Mouse (Mus musculus): ENCODE measurements at regions not wholly inside any gene's neighbourhood (a gene's known extent, or its start where the extent isn't known, plus 50 kb on each side); places are given as distances from the start of the nearest gene placed in this dataset.

DNA sequence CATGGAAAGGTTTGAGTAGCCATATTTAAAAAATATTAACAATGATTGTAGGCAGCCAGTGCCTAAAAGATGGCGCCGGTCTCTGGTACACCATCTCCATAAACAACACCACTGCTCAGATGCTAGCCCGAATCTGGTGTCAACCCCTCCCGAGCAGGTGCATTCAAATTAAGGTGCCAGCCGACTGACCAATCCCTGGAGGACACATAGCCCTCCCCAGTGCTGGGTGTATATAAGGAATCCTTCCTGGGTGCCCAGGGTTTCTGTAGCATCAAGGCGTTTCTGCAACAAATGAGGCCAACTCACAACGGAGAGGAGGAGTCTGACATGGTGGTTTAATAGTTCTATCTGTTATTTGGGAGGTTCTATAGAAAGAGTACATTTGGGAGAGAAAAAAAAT lies 1219.6 kb downstream of the Gsdmc2 start:
- Histone ChIP-seq H3K9ac (ENCODE audit: low read depth, low read length) (no peak overlapping the region), H3K9me3 (ENCODE audit: control insufficient read depth, low read length) (no peaks in the 10 kb centered on the region), H3K4me2 (ENCODE audit: low read length) (no peak overlapping the region), H3K27me3 (replicated peaks; ENCODE audit: control insufficient read depth, insufficient read depth, low read length) (no peaks in the 10 kb centered on the region), H3K27ac (ENCODE audit: low read depth, low read length) (no peak overlapping the region), H3K4me1 (ENCODE audit: control insufficient read depth, insufficient read depth, low read depth, low read length) (no peaks in the 10 kb centered on the region), H3K36me3 (ENCODE audit: control insufficient read depth, insufficient read depth, low read length) (no peaks in the 10 kb centered on the region), H3K4me3 (ENCODE audit: low read length) (no peak overlapping the region)
- no peak for ATAC-seq
- 93% methylated on average over 7 of the region's 7 CpGs for WGBS

GRCm38 (mm10) chr15:62616042-62616441 lies 1228.9 kb downstream of the Gsdmc2 start:
- no peak for ATAC-seq
- no peak overlapping the region for H3K27ac ChIP-seq (ENCODE audit: low read depth, low read length)
- no peaks in the 10 kb centered on the region for H3K4me1 ChIP-seq (ENCODE audit: control insufficient read depth, insufficient read depth, low read depth, low read length)
- H3K9me3 ChIP-seq (ENCODE audit: control insufficient read depth, low read length): no peaks in the 10 kb centered on the region
- H3K9ac ChIP-seq (ENCODE audit: low read depth, low read length): no peak overlapping the region
- no peak overlapping the region for H3K4me3 ChIP-seq (ENCODE audit: low read length)
- no peaks in the 10 kb centered on the region for H3K36me3 ChIP-seq (ENCODE audit: control insufficient read depth, insufficient read depth, low read length)
- H3K4me2 ChIP-seq (ENCODE audit: low read length): no peak overlapping the region
- no peaks in the 10 kb centered on the region for H3K27me3 ChIP-seq (replicated peaks; ENCODE audit: control insufficient read depth, insufficient read depth, low read length)
- WGBS: 90% methylated on average over 5 of the region's 5 CpGs

DNA sequence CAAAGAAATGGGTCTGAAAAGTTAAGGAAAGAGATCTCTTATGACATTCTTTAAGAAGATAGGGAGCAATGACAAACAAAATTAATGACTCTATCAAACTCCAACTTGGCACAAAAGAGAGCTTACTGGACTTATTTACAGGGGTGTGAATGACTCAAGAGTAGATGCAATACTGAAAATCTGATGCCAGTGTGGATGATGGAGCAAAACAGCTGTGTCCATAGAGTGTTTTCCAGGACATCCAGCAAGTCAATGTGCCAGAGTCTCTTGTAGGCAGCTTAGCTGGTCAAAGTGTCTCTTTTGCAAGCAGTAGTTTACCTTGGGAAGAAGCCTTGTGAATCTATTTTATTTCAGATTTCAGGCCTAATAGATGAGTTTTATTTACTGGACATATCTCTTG lies 1248.2 kb downstream of the Gsdmc2 start:
- no peak for ATAC-seq
- no peaks in the 10 kb centered on the region for H3K27me3 ChIP-seq (replicated peaks; ENCODE audit: control insufficient read depth, insufficient read depth, low read length)
- no peaks in the 10 kb centered on the region for H3K9me3 ChIP-seq (ENCODE audit: control insufficient read depth, low read length)
- H3K4me2 ChIP-seq (ENCODE audit: low read length): no peak overlapping the region
- no peaks in the 10 kb centered on the region for H3K36me3 ChIP-seq (ENCODE audit: control insufficient read depth, insufficient read depth, low read length)
- no peak overlapping the region for H3K4me3 ChIP-seq (ENCODE audit: low read length)
- no peaks in the 10 kb centered on the region for H3K4me1 ChIP-seq (ENCODE audit: control insufficient read depth, insufficient read depth, low read depth, low read length)
- H3K27ac ChIP-seq (ENCODE audit: low read depth, low read length): no peak overlapping the region
- H3K9ac ChIP-seq (ENCODE audit: low read depth, low read length): no peak overlapping the region

DNA sequence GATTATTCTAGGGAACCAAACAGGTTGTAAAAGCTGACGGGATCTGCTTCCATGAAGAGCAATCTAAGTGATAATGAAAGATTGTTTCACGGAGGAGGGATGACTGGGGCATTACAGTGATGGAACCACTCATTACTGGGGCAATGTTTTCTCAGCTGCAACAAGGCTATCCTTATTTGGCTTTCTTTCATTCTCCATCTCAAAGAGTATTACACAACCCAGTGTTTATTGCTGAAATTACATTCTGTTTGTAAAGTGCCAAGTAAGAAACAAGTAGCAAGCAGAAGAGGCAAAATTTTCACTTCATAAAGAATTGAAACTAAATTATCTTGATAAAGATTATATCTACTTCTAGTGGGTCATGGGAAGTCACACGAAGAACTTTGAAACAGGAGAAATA lies 1256.4 kb downstream of the Gsdmc2 start:
- H3K4me2 ChIP-seq (ENCODE audit: low read length): no peak overlapping the region
- no peak for ATAC-seq
- 82% methylated on average over 3 of the region's 3 CpGs for WGBS
- H3K9me3 ChIP-seq (ENCODE audit: control insufficient read depth, low read length): no peaks in the 10 kb centered on the region
- H3K4me3 ChIP-seq (ENCODE audit: low read length): no peak overlapping the region
- H3K27ac ChIP-seq (ENCODE audit: low read depth, low read length): no peak overlapping the region
- no peaks in the 10 kb centered on the region for H3K36me3 ChIP-seq (ENCODE audit: control insufficient read depth, insufficient read depth, low read length)
- no peaks in the 10 kb centered on the region for H3K27me3 ChIP-seq (replicated peaks; ENCODE audit: control insufficient read depth, insufficient read depth, low read length)
- no peaks in the 10 kb centered on the region for H3K4me1 ChIP-seq (ENCODE audit: control insufficient read depth, insufficient read depth, low read depth, low read length)
- no peak overlapping the region for H3K9ac ChIP-seq (ENCODE audit: low read depth, low read length)

- Histone ChIP-seq H3K27ac (ENCODE audit: low read depth, low read length) (no peak overlapping the region), H3K4me2 (ENCODE audit: low read length) (no peak overlapping the region), H3K9ac (ENCODE audit: low read depth, low read length) (no peak overlapping the region), H3K4me1 (ENCODE audit: control insufficient read depth, insufficient read depth, low read depth, low read length) (no peaks in the 10 kb centered on the region), H3K9me3 (ENCODE audit: control insufficient read depth, low read length) (no peaks in the 10 kb centered on the region), H3K4me3 (ENCODE audit: low read length) (no peak overlapping the region), H3K36me3 (ENCODE audit: control insufficient read depth, insufficient read depth, low read length) (no peaks in the 10 kb centered on the region), H3K27me3 (replicated peaks; ENCODE audit: control insufficient read depth, insufficient read depth, low read length) (no peaks in the 10 kb centered on the region)
- ATAC-seq: peak; percentile 45; the same call in 1 of the 2 replicates
- 30% methylated on average over 3 of the region's 3 CpGs for WGBS
Measured at GRCm38 (mm10) chr15:62578788-62579187, 1266.2 kb downstream of the Gsdmc2 start.

GRCm38 (mm10) chr15:62575791-62576190 lies 1269.2 kb downstream of the Gsdmc2 start:
- H3K27ac ChIP-seq (ENCODE audit: low read depth, low read length): no peak overlapping the region
- H3K36me3 ChIP-seq (ENCODE audit: control insufficient read depth, insufficient read depth, low read length): no peaks in the 10 kb centered on the region
- no peak overlapping the region for H3K9ac ChIP-seq (ENCODE audit: low read depth, low read length)
- H3K4me1 ChIP-seq (ENCODE audit: control insufficient read depth, insufficient read depth, low read depth, low read length): no peaks in the 10 kb centered on the region
- no peak for ATAC-seq
- H3K27me3 ChIP-seq (replicated peaks; ENCODE audit: control insufficient read depth, insufficient read depth, low read length): no peaks in the 10 kb centered on the region
- no peak overlapping the region for H3K4me2 ChIP-seq (ENCODE audit: low read length)
- no peak overlapping the region for H3K4me3 ChIP-seq (ENCODE audit: low read length)
- no peaks in the 10 kb centered on the region for H3K9me3 ChIP-seq (ENCODE audit: control insufficient read depth, low read length)
- WGBS: 91% methylated on average over 2 of the region's 2 CpGs

DNA sequence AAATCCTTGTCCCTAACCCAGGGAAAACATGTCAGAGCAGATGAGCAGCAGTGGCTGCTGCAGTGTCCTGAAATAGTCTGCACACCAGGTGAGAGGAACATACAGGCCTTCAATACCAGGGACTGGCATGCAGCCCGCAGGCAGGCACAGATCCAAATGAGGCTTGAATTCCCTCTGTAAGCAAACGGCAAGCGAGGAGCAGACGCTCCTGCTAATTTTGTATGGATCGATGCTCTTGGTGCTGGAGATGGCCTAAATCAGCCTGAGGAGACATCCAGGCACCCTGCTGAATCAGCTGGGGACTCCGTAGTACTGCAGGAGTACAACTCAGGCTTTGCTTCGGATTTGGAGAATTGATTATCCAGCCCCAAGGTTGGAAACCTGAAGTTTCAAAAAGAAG lies 1273.2 kb downstream of the Gsdmc2 start:
- WGBS: 32% methylated on average over 7 of the region's 7 CpGs
- Histone ChIP-seq H3K36me3 (ENCODE audit: control insufficient read depth, insufficient read depth, low read length) (no peaks in the 10 kb centered on the region), H3K27ac (ENCODE audit: low read depth, low read length) (no peak overlapping the region), H3K9ac (ENCODE audit: low read depth, low read length) (no peak overlapping the region), H3K4me3 (ENCODE audit: low read length) (no peak overlapping the region), H3K4me2 (ENCODE audit: low read length) (no peak overlapping the region), H3K9me3 (ENCODE audit: control insufficient read depth, low read length) (no peaks in the 10 kb centered on the region), H3K27me3 (replicated peaks; ENCODE audit: control insufficient read depth, insufficient read depth, low read length) (no peaks in the 10 kb centered on the region), H3K4me1 (ENCODE audit: control insufficient read depth, insufficient read depth, low read depth, low read length) (no peaks in the 10 kb centered on the region)
- ATAC-seq: peak; percentile 65

- H3K4me1 ChIP-seq (ENCODE audit: control insufficient read depth, insufficient read depth, low read depth, low read length): no peaks in the 10 kb centered on the region
- H3K36me3 ChIP-seq (ENCODE audit: control insufficient read depth, insufficient read depth, low read length): no peaks in the 10 kb centered on the region
- WGBS: 84% methylated on average over 7 of the region's 7 CpGs
- H3K4me3 ChIP-seq (ENCODE audit: low read length): no peak overlapping the region
- H3K9me3 ChIP-seq (ENCODE audit: control insufficient read depth, low read length): no peaks in the 10 kb centered on the region
- ATAC-seq: no peak
- no peaks in the 10 kb centered on the region for H3K27me3 ChIP-seq (replicated peaks; ENCODE audit: control insufficient read depth, insufficient read depth, low read length)
- H3K4me2 ChIP-seq (ENCODE audit: low read length): no peak overlapping the region
- no peak overlapping the region for H3K9ac ChIP-seq (ENCODE audit: low read depth, low read length)
- H3K27ac ChIP-seq (ENCODE audit: low read depth, low read length): no peak overlapping the region
Measured at GRCm38 (mm10) chr15:62568788-62569713, 1275.9 kb downstream of the Gsdmc2 start.

DNA sequence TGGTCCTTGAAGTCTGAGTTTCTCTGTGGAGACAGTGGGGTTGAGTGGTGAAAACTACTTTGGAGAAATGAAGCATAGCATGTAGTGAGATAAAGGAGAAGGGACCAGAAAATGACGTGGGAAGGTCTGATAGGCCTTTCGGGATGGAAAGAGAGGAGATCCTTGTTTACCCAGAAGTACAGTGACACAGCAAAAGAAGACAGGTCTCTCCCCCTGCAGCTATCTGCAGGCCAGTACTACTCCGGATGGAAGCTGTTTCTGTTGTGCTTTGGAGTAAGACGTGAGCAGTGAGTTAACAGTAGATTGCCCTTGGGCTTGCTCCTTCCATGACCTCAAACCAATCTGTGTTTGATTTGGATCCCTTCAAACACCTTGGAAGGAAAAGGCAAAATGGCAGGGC lies 1277.5 kb downstream of the Gsdmc2 start:
- 81% methylated on average over 4 of the region's 4 CpGs for WGBS
- no peaks in the 10 kb centered on the region for H3K9me3 ChIP-seq (ENCODE audit: control insufficient read depth, low read length)
- no peak overlapping the region for H3K4me3 ChIP-seq (ENCODE audit: low read length)
- H3K4me1 ChIP-seq (ENCODE audit: control insufficient read depth, insufficient read depth, low read depth, low read length): no peaks in the 10 kb centered on the region
- H3K27ac ChIP-seq (ENCODE audit: low read depth, low read length): no peak overlapping the region
- ATAC-seq: no peak
- H3K27me3 ChIP-seq (replicated peaks; ENCODE audit: control insufficient read depth, insufficient read depth, low read length): no peaks in the 10 kb centered on the region
- H3K4me2 ChIP-seq (ENCODE audit: low read length): no peak overlapping the region
- no peak overlapping the region for H3K9ac ChIP-seq (ENCODE audit: low read depth, low read length)
- H3K36me3 ChIP-seq (ENCODE audit: control insufficient read depth, insufficient read depth, low read length): no peaks in the 10 kb centered on the region
